Mouse (Mus musculus): Measurements from ENCODE around the gene Dmbx1.

- TF ChIP-seq CTCF (conservative IDR thresholded peaks at IDR 0.05; ENCODE audit: low read length) (peak; percentile 33), POU5F1 (IDR thresholded peaks at IDR 0.05; ENCODE audit: borderline replicate concordance, low read length) (no peak), NANOG (IDR thresholded peaks at IDR 0.05; ENCODE audit: borderline replicate concordance, low read length) (no peak)
Measured at GRCm38 (mm10) chr4:115984967-115985366, 45.2 kb upstream of the Dmbx1 start.
